Mouse (Mus musculus): Measurements from ENCODE around the gene Cers3. TPM values are rescaled to one million over a fixed set of nuclear protein-coding genes. Genes with fewer than 3 reads are reported as not detected.

Gene Cers3
- total and polyA plus RNA-seq, 3 experiments: 0.04 TPM; not detected in 2

GRCm38 (mm10) chr7:66733431-66733830 lies 9.9 kb upstream of the Cers3 start:
- Histone ChIP-seq H3K79me2 (ENCODE audit: control insufficient read depth, insufficient read depth, low read length, poor library complexity) (no peaks in the 10 kb centered on the region), H3K27me3 (ENCODE audit: control insufficient read depth in 1 of 2, insufficient read depth in 2 of 2, low read length in 2 of 2) (no peaks in the 10 kb centered on the region), H3K9ac (ENCODE audit: control insufficient read depth, low read depth, low read length, poor library complexity, severe bottlenecking) (no peak overlapping the region), H3K36me3 (ENCODE audit: control insufficient read depth in 1 of 2, insufficient read depth in 2 of 2, low read length in 2 of 2) (no peaks in the 10 kb centered on the region), H3K4me3 (ENCODE audit: control insufficient read depth in 1 of 2, insufficient read depth in 1 of 2, low read depth in 2 of 2, low read length in 2 of 2) (no peak overlapping the region), H3K4me1 (ENCODE audit: control insufficient read depth in 1 of 2, insufficient read depth in 2 of 2, low read length in 2 of 2) (no peaks in the 10 kb centered on the region), H3K27ac (ENCODE audit: control insufficient read depth, low read depth, low read length) (no peak overlapping the region), H3K9me3 (replicated peaks; ENCODE audit: insufficient read depth, low read length) (no peaks in the 10 kb centered on the region)
- DNase-seq (ENCODE audit: low read depth, low spot score): no peak
- TF ChIP-seq MEF2A (IDR thresholded peaks at IDR 0.05; ENCODE audit: extremely low read depth, insufficient replicate concordance, low read depth, low read length, poor library complexity, severe bottlenecking): no peak
- no peak for TF ChIP-seq E2F4 (IDR thresholded peaks at IDR 0.05; ENCODE audit: borderline replicate concordance, low read depth, low read length)
- no peak for TF ChIP-seq HCFC1 (IDR thresholded peaks at IDR 0.05; ENCODE audit: low read depth, low read length)
- TF ChIP-seq POLR2AphosphoS5 (IDR thresholded peaks at IDR 0.05; ENCODE audit: borderline replicate concordance, low read depth, low read length): no peak
- no peak for TF ChIP-seq SIN3A (IDR thresholded peaks at IDR 0.05; ENCODE audit: low read length)
- no peak for TF ChIP-seq NELFE (IDR thresholded peaks at IDR 0.05; ENCODE audit: low read depth, low read length)
- TF ChIP-seq ELF1 (IDR thresholded peaks at IDR 0.05; ENCODE audit: low read depth, low read length): no peak
- no peak for TF ChIP-seq GABPA (IDR thresholded peaks at IDR 0.05; ENCODE audit: low read depth, low read length)
- no peak for TF ChIP-seq MAX (IDR thresholded peaks at IDR 0.05; ENCODE audit: low read length)
- no peak for TF ChIP-seq UBTF (IDR thresholded peaks at IDR 0.05; ENCODE audit: borderline replicate concordance, insufficient read depth, low read depth, low read length)
- TF ChIP-seq TAL1 (IDR thresholded peaks at IDR 0.05; ENCODE audit: low read length): no peak
- TF ChIP-seq ZNF384 (IDR thresholded peaks at IDR 0.05; ENCODE audit: low read depth, low read length): no peak

- no peak for DNase-seq (ENCODE audit: low read depth, low spot score)
- H3K36me3 ChIP-seq (ENCODE audit: control insufficient read depth in 1 of 2, insufficient read depth in 2 of 2, low read length in 2 of 2): no peaks in the 10 kb centered on the region
- no peaks in the 10 kb centered on the region for H3K9me3 ChIP-seq (replicated peaks; ENCODE audit: insufficient read depth, low read length)
- H3K9ac ChIP-seq (ENCODE audit: control insufficient read depth, low read depth, low read length, poor library complexity, severe bottlenecking): no peak overlapping the region
- no peak overlapping the region for H3K4me3 ChIP-seq (ENCODE audit: control insufficient read depth in 1 of 2, insufficient read depth in 1 of 2, low read depth in 2 of 2, low read length in 2 of 2)
- H3K4me1 ChIP-seq (ENCODE audit: control insufficient read depth in 1 of 2, insufficient read depth in 2 of 2, low read length in 2 of 2): no peaks in the 10 kb centered on the region
- no peak overlapping the region for H3K27ac ChIP-seq (ENCODE audit: control insufficient read depth, low read depth, low read length)
- H3K27me3 ChIP-seq (ENCODE audit: control insufficient read depth in 1 of 2, insufficient read depth in 2 of 2, low read length in 2 of 2): no peaks in the 10 kb centered on the region
- no peaks in the 10 kb centered on the region for H3K79me2 ChIP-seq (ENCODE audit: control insufficient read depth, insufficient read depth, low read length, poor library complexity)
- TF ChIP-seq GATA1 (IDR thresholded peaks at IDR 0.05; ENCODE audit: low read depth, low read length) (no peak), MAFK (IDR thresholded peaks at IDR 0.05; ENCODE audit: borderline replicate concordance, low read depth, low read length) (no peak), MYC (IDR thresholded peaks at IDR 0.05; ENCODE audit: low read depth, low read length) (no peak), HCFC1 (IDR thresholded peaks at IDR 0.05; ENCODE audit: low read depth, low read length) (no peak), EP300 (IDR thresholded peaks at IDR 0.05; ENCODE audit: low read depth in 1 of 2, low read length in 2 of 2) (no peak), CHD1 (IDR thresholded peaks at IDR 0.05; ENCODE audit: low read depth, low read length) (no peak), MAZ (IDR thresholded peaks at IDR 0.05; ENCODE audit: low read depth, low read length) (no peak), BHLHE40 (IDR thresholded peaks at IDR 0.05; ENCODE audit: borderline replicate concordance, low read depth, low read length) (no peak), ZNF384 (IDR thresholded peaks at IDR 0.05; ENCODE audit: low read depth, low read length) (no peak), UBTF (IDR thresholded peaks at IDR 0.05; ENCODE audit: borderline replicate concordance, insufficient read depth, low read depth, low read length) (no peak), RAD21 (IDR thresholded peaks at IDR 0.05; ENCODE audit: low read depth, low read length) (no peak), RCOR1 (IDR thresholded peaks at IDR 0.05; ENCODE audit: low read depth, low read length) (no peak), MAX (IDR thresholded peaks at IDR 0.05; ENCODE audit: low read length) (no peak), ZC3H11A (IDR thresholded peaks at IDR 0.05; ENCODE audit: low read depth, low read length) (no peak), ETS1 (IDR thresholded peaks at IDR 0.05; ENCODE audit: low read depth, low read length) (no peak), MYB (IDR thresholded peaks at IDR 0.05; ENCODE audit: low read depth, low read length) (no peak), ZKSCAN1 (IDR thresholded peaks at IDR 0.05; ENCODE audit: low read depth, low read length) (no peak)
Measured at GRCm38 (mm10) chr7:66733882-66734281, 9.4 kb upstream of the Cers3 start.

Data from MEL (cell line).